Mouse (Mus musculus) forebrain, embryonic 15.5 days (tissue): ENCODE data around the gene Sec14l5. TPM values are rescaled to one million over a fixed set of nuclear protein-coding genes. Genes with fewer than 3 reads are reported as not detected.
A peak's percentile ranks its signal among the peaks of the same experiment; 100 is the strongest.

Experiments
- ATAC-seq: fragments of 200-750 bp; cut with Nextera tagmentation; replicated peaks from 2 replicates; pipeline ENCODE4 v1.8.0; 2017; ENCODE audit warnings: mild to moderate bottlenecking, moderate TSS enrichment, moderate library complexity
- H3K27ac ChIP-seq: fragments of 300-500 bp; sonication (generic); replicated peaks from 2 replicates; pipeline ENCODE4 v1.5.1; 2015; ENCODE audit warnings: mild to moderate bottlenecking, inconsistent platforms
- H3K27me3 ChIP-seq: fragments of 300-500 bp; sonication (generic); 2 replicates; pipeline ENCODE4 v1.6.1; 2015; ENCODE audit warnings: inconsistent platforms
- H3K36me3 ChIP-seq: fragments of 300-500 bp; sonication (generic); 2 replicates; pipeline ENCODE4 v1.6.1; 2015; ENCODE audit warnings: mild to moderate bottlenecking, inconsistent platforms
- H3K4me1 ChIP-seq: fragments of 300-500 bp; sonication (generic); 2 replicates; pipeline ENCODE4 v1.6.1; 2015; ENCODE audit warnings: inconsistent platforms
- H3K4me2 ChIP-seq: fragments of 300-500 bp; sonication (generic); replicated peaks from 2 replicates; pipeline ENCODE4 v1.6.1; 2015; ENCODE audit warnings: mild to moderate bottlenecking, inconsistent platforms
- H3K4me3 ChIP-seq: fragments of 300-500 bp; sonication (generic); 2 replicates; pipeline ENCODE4 v1.5.1; 2015; ENCODE audit warnings: mild to moderate bottlenecking, inconsistent platforms
- H3K9ac ChIP-seq: fragments of 300-500 bp; sonication (generic); replicated peaks from 2 replicates; pipeline ENCODE4 v1.6.1; 2015; ENCODE audit warnings: mild to moderate bottlenecking, inconsistent platforms
- H3K9me3 ChIP-seq: fragments of 300-500 bp; sonication (generic); 2 replicates; pipeline ENCODE4 v1.6.1; 2016; ENCODE audit warnings: inconsistent platforms
- WGBS: fragments of 180-500 bp; shearing (Covaris S2); methylation state at CpG from one replicate; pipeline ENCODE4 v1.1.7; 2015; ENCODE audit warnings: mixed read lengths; 5-methylcytosine and 5-hydroxymethylcytosine counted together
- polyA plus RNA-seq: library from polyadenylated mRNA; unstranded; fragments of >200 nt; fragmentation: Nextera tagmentation; extraction: Ambion mirVana; gene quantifications from 2 replicates; pipeline ENCODE4 v1.2.1, GENCODE M21; 2015

Sec14l5 gene
- polyA plus RNA-seq, 1 experiment from 2014 or later: 0.06 TPM

- Histone ChIP-seq H3K36me3 (no peaks in the 10 kb centered on the region), H3K4me3 (no peak overlapping the region), H3K4me1 (peaks cover 11% of the 10 kb centered on the region), H3K4me2 (no peak overlapping the region), H3K27me3 (peaks cover 46% of the 10 kb centered on the region), H3K27ac (no peak overlapping the region), H3K9me3 (no peaks in the 10 kb centered on the region), H3K9ac (no peak overlapping the region)
- WGBS: 72% methylated on average over 14 of the region's 14 CpGs
- ATAC-seq: no peak
Measured at GRCm38 (mm10) chr16:5134623-5135330, 12.1 kb upstream of the Sec14l5 start.

- WGBS: 66% methylated on average over 8 of the region's 8 CpGs
- Histone ChIP-seq H3K36me3 (no peaks in the 10 kb centered on the region), H3K4me2 (no peak overlapping the region), H3K4me3 (no peak overlapping the region), H3K4me1 (peaks cover 11% of the 10 kb centered on the region), H3K9ac (no peak overlapping the region), H3K27me3 (peaks cover 40% of the 10 kb centered on the region), H3K27ac (no peak overlapping the region), H3K9me3 (no peaks in the 10 kb centered on the region)
- ATAC-seq: no peak
Measured at GRCm38 (mm10) chr16:5135551-5136261, 11.2 kb upstream of the Sec14l5 start.

GRCm38 (mm10) chr16:5136505-5136904 lies 10.4 kb upstream of the Sec14l5 start:
- 35% methylated on average over 4 of the region's 4 CpGs for WGBS
- Histone ChIP-seq H3K27me3 (peaks cover 32% of the 10 kb centered on the region), H3K9me3 (no peaks in the 10 kb centered on the region), H3K27ac (no peak overlapping the region), H3K4me1 (peaks cover 10% of the 10 kb centered on the region), H3K36me3 (no peaks in the 10 kb centered on the region), H3K9ac (no peak overlapping the region), H3K4me3 (no peak overlapping the region), H3K4me2 (no peak overlapping the region)
- no peak for ATAC-seq

- no peaks in the 10 kb centered on the region for H3K9me3 ChIP-seq
- no peak overlapping the region for H3K4me2 ChIP-seq
- no peak overlapping the region for H3K27ac ChIP-seq
- no peaks in the 10 kb centered on the region for H3K36me3 ChIP-seq
- ATAC-seq: no peak
- 89% methylated on average over 12 of the region's 12 CpGs for WGBS
- peaks cover 27% of the 10 kb centered on the region for H3K27me3 ChIP-seq
- H3K4me3 ChIP-seq: no peak overlapping the region
- H3K9ac ChIP-seq: no peak overlapping the region
- H3K4me1 ChIP-seq: peaks cover 5% of the 10 kb centered on the region
Measured at GRCm38 (mm10) chr16:5137006-5137540, 9.8 kb upstream of the Sec14l5 start.

- Histone ChIP-seq H3K4me3 (no peak overlapping the region), H3K36me3 (no peaks in the 10 kb centered on the region), H3K27me3 (peaks cover 1% of the 10 kb centered on the region; the same call in 1 of the 2 replicates), H3K27ac (no peak overlapping the region), H3K9me3 (no peaks in the 10 kb centered on the region), H3K4me1 (no peaks in the 10 kb centered on the region), H3K4me2 (no peak overlapping the region), H3K9ac (no peak overlapping the region)
- ATAC-seq: no peak
- WGBS: 51% methylated on average over 4 of the region's 4 CpGs
Measured at GRCm38 (mm10) chr16:5139741-5140140, 7.2 kb upstream of the Sec14l5 start.

GRCm38 (mm10) chr16:5145570-5145969 lies 1.3 kb upstream of the Sec14l5 start:
- Histone ChIP-seq H3K9ac (0 out of 2 replicates have a peak overlapping the region, but pooled peaks have one; percentile 22), H3K36me3 (no peaks in the 10 kb centered on the region), H3K9me3 (no peaks in the 10 kb centered on the region), H3K4me1 (peaks cover 16% of the 10 kb centered on the region), H3K4me3 (no peak overlapping the region; the same call in 1 of the 2 replicates), H3K27ac (no peak overlapping the region), H3K27me3 (0 out of 2 replicates have a peak, but pooled peaks cover 9% of the 10 kb centered on the region), H3K4me2 (peak overlapping the region; percentile 72)
- 0% methylated on average over 7 of the region's 7 CpGs for WGBS
- ATAC-seq: peak; percentile 60

- H3K4me2 ChIP-seq: peak overlapping the region; percentile 72
- ATAC-seq: peak; percentile 81
- 1% methylated on average over 26 of the region's 26 CpGs for WGBS
Measured at GRCm38 (mm10) chr16:5146367-5147036, 407 bp upstream of the Sec14l5 start.

GRCm38 (mm10) chr16:5150544-5150943 lies 3.6 kb downstream of the Sec14l5 start:
- Histone ChIP-seq H3K4me1 (peaks cover 16% of the 10 kb centered on the region), H3K36me3 (no peaks in the 10 kb centered on the region), H3K27me3 (0 out of 2 replicates have a peak, but pooled peaks cover 9% of the 10 kb centered on the region), H3K9ac (no peak overlapping the region), H3K9me3 (no peaks in the 10 kb centered on the region), H3K4me2 (no peak overlapping the region), H3K4me3 (no peak overlapping the region), H3K27ac (no peak overlapping the region)
- ATAC-seq: no peak
- 65% methylated on average over 10 of the region's 10 CpGs for WGBS

More at GRCm38 (mm10) chr16:5146367-5147036, 407 bp upstream of the Sec14l5 start:
- H3K9ac ChIP-seq: peak overlapping the region; percentile 33
- H3K27me3 ChIP-seq: 0 out of 2 replicates have a peak, but pooled peaks cover 9% of the 10 kb centered on the region
- H3K4me3 ChIP-seq: peak overlapping the region; percentile 39
- H3K4me1 ChIP-seq: peaks cover 16% of the 10 kb centered on the region
- no peak overlapping the region for H3K27ac ChIP-seq
- no peaks in the 10 kb centered on the region for H3K9me3 ChIP-seq
- no peaks in the 10 kb centered on the region for H3K36me3 ChIP-seq

GRCm38 (mm10) chr16:5153299-5154026 lies 6.6 kb downstream of the Sec14l5 start:
- ATAC-seq: no peak
- Histone ChIP-seq H3K4me1 (no peaks in the 10 kb centered on the region), H3K9ac (no peak overlapping the region; the same call in 1 of the 2 replicates), H3K36me3 (no peaks in the 10 kb centered on the region), H3K27ac (no peak overlapping the region), H3K4me2 (no peak overlapping the region), H3K9me3 (no peaks in the 10 kb centered on the region), H3K27me3 (no peaks in the 10 kb centered on the region), H3K4me3 (no peak overlapping the region)
- WGBS: 11% methylated on average over 6 of the region's 6 CpGs

GRCm38 (mm10) chr16:5155014-5155413 lies 8.1 kb downstream of the Sec14l5 start:
- Histone ChIP-seq H3K9ac (no peak overlapping the region), H3K27ac (no peak overlapping the region), H3K4me3 (no peak overlapping the region), H3K4me2 (no peak overlapping the region), H3K36me3 (no peaks in the 10 kb centered on the region), H3K4me1 (no peaks in the 10 kb centered on the region), H3K27me3 (no peaks in the 10 kb centered on the region; the same call in 1 of the 2 replicates), H3K9me3 (no peaks in the 10 kb centered on the region)
- 66% methylated on average over 3 of the region's 3 CpGs for WGBS
- no peak for ATAC-seq

GRCm38 (mm10) chr16:5156495-5156894 lies 9.6 kb downstream of the Sec14l5 start:
- H3K27me3 ChIP-seq: no peaks in the 10 kb centered on the region; the same call in 1 of the 2 replicates
- H3K4me2 ChIP-seq: no peak overlapping the region
- no peaks in the 10 kb centered on the region for H3K9me3 ChIP-seq
- H3K4me3 ChIP-seq: no peak overlapping the region
- no peaks in the 10 kb centered on the region for H3K36me3 ChIP-seq
- H3K27ac ChIP-seq: no peak overlapping the region
- no peak overlapping the region for H3K9ac ChIP-seq
- ATAC-seq: no peak
- 58% methylated on average over 2 of the region's 2 CpGs for WGBS
- no peaks in the 10 kb centered on the region for H3K4me1 ChIP-seq
